Mouse (Mus musculus) ES-E14 (cell line): ENCODE data around the gene Gm27029.

Experiments used
- CHD2 ChIP-seq: IDR thresholded peaks from 2 replicates; pipeline ENCODE4 v1.6.1; 2014; ENCODE audit warnings: mild to moderate bottlenecking, low read depth, low read length, inconsistent platforms
- MAFK ChIP-seq: IDR thresholded peaks from 2 replicates; pipeline ENCODE4 v1.6.1; 2014; ENCODE audit warnings: mild to moderate bottlenecking, low read depth, low read length, inconsistent platforms; ENCODE audit not compliant: insufficient read depth

GRCm38 (mm10) chr11:101381817-101382216 is 42.8 kb downstream of the Gm27029 start:
- TF ChIP-seq MAFK, result no peak
- no peak for TF ChIP-seq CHD2
